Mouse (Mus musculus): Measurements from ENCODE around the gene Larp7.

Larp7 gene

DNA sequence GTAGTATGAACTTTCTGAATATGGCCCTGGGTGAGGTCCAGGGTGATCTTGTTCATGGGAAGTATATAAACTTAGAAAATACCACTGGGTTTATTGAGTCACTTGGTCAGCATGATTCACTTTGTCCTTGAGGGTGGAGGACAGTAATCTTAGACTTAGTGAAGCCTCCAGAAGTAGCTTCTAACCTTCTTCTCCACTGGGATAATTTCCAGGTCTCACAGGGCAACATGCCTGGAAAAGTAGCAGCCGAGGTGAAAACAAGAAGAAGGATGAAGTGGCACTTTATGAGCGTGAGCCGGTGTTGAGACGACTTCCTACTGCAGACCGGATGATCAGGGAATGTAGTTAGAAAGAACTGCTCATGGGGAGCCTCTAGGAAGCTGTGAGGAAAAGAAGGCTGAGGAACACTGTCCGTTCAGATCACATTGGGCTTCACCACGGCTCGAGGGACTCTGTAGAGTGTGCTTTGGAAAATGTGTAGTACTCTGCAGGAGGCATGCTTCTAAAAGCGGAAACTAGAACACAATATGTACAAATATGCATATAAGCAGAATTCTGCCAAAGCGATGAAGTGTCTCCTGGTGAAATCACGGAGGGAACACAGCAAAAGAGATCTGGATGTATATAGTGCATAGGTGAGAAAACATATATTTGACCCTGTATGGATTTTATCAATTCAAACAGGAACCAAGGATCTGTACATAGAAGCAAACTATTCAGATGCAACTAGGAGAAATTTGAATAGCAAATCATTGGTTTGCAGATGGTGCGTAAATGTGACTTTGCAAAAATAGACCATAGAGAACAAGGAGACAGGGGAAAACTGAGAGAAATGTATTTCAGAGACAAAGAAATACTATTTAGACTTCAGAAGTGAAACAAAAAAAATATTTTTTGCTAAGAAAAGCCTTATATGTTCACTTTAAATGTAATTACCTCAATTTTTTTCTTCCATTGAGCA, 41.1 kb downstream of the Larp7 start:
- no peak for DNase-seq

DNA sequence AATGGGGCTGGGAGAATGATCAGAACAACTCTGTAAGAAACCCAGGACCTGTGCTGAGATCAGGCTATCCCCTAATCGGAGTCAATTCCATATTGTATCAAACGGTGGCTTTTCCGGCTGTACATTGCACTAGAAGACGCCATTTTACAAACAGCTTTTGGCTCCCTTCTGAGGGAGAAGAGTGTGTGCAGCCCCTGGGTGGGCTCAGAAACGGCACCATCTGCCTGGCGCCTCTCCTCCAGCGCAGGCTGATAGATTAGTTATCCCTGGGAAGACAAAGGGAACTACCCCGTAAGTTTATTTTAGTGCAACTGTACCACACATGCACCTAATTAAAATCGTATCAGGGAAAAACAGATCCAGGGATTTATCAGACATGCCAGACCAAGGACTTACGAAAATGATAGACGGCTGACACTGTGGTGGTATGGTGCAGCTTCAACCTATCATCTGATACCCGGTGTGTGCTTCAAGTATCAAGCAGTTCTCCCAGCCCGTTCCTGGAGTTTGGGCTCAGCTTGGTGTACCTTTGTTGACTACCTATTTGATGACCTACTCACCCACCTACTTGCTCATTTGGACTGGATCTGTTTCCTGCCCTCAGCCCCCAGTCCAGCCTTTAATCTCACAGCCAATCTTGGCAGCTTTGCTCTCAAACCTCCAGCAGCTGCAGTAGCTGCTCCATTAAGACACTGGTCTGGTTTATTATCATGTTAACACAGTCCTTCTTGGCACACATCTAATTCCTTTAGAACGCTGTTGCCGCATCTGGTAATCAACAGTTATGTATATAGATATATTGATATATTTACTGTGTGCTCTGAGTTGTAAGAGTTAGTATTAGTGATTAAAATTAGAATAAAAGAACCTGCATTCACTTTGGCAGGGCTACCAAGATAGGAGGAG, 45.0 kb downstream of the Larp7 start:
- no peak for DNase-seq

DNA sequence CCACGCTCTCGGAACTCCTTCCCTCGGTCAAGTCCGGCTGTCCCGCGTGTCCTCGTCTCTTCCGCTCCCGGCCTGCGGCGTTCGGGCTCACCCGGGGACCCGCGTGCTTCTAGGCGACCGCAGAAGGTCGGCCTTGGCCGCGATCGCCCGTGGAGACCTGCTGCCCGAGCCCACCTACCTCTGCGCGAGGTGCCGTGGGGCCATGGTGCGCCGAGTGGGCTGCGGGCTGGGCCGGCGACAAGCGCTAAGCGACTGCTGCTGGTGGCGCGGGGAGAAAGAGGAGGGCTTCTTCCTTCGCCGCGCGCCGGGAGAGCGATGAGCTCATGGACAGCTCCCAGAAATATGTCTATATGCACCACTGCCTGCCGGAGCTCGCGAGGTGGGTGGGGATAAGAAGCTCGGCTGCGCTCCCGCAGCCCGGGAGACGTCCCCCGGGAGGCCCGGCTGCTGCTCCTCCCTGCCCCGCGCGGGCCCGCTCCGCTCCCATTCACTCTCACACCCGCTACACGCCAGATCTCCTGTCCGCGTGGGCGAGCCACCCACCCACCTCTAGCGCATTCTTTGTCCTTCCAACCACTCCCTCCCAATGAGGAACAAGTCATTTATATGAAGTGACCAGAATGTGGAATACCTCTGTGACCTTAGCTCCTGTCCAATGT, 54.3 kb downstream of the Larp7 start, which contains the start of gene Ank2:
Ank2 (minus strand) TSS at position 609 of the 659 bp plus-strand sequence.
- no peak for DNase-seq

DNA sequence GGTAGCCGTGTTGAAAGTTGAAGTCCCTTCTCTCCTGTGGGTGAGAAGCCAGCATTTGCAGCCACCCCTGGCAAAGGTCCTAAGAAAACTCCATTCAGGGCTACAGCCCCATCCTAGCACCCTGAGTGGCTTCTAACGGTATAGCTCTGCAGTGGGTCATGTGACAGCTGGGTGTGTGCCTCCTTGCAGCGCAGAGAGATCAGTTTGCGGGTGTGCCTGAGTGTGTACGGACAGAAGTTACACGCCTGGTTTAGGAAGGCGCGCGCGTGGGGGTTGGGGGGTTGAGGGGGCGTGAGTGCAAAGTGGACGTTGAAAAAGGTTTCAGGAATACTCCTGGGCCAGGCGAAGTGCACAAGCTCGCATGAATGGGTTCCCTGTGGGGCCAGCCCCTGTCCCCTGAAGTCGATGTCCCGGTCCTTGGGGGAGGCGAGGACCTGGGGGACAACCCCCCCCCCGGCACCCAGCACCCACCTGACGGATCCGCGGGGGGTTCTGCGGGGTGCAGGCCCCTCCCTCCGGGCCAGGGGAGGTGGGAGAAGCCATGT, 54.9 kb downstream of the Larp7 start:
- DNase-seq: no peak

DNA sequence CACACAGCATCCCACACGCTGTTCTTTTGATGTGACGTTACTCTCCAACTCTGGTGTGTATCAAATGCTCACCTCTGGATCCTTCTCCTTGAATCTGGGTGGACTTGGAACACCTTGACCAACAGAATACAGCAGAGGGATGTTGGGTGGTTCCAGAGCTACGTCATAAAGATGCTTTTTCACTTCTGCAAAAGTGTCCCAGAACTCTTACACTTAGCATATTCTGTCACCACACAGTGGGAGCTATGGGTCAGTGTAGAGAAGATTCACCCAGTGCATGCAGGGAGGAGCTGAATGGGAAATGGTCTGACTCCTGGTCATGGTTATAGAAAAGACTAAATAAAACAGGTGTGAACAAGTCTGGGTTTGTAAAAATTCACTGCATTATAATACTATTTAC, 60.5 kb downstream of the Larp7 start:
- DNase-seq: no peak

DNA sequence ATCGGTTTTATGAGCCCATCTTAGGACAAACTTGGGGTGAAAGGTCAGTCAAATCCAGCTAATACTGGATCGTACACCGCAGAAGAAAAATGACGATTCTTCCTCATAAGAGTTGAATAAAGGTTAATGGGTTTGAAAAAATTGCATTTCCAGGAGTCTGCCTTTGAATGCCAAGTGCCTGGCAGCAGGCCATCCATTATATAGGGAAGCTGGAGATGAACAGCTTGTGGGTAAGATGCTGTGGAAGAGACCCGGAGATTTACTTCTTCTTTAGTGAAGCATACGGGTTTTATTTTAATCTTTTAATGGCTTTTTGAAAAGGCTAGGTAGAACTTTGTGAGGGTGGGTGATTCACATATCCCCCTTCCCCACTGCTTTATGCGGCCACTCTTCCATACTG, 65.8 kb downstream of the Larp7 start:
- no peak for DNase-seq

All from lung, adult 18-20 months (tissue).